Mouse (Mus musculus) myocyte (in vitro differentiated cells): ENCODE data around the gene Tbc1d23.

Experiments
- CEBPB ChIP-seq: IDR thresholded peaks from 2 replicates; pipeline ENCODE4 v1.6.1; 2011; ENCODE audit warnings: mild to moderate bottlenecking, moderate library complexity; ENCODE audit not compliant: poor library complexity, insufficient read depth, severe bottlenecking
- E2F4 ChIP-seq: IDR thresholded peaks from one replicate; pipeline ENCODE4 v1.6.1; 2011; ENCODE audit warnings: mild to moderate bottlenecking, control low read depth, moderate library complexity; ENCODE audit not compliant: insufficient read depth
- MAX ChIP-seq: IDR thresholded peaks from one replicate; pipeline ENCODE4 v1.6.1; 2011; ENCODE audit warnings: low read depth, mild to moderate bottlenecking, control low read depth
- MYOG ChIP-seq, 3 experiments: IDR thresholded peaks; one replicate each; pipeline ENCODE4 v1.6.1; 2011; ENCODE audit warnings: control low read depth in 2 of 3, low read depth in 2 of 3, mild to moderate bottlenecking in 2 of 3; ENCODE audit not compliant: insufficient read length in 2 of 3, control insufficient read depth in 1 of 3, insufficient read depth in 1 of 3
- POLR2A ChIP-seq: IDR thresholded peaks from one replicate; pipeline ENCODE4 v1.6.1; 2011; ENCODE audit warnings: low read depth, mild to moderate bottlenecking, control low read depth, moderate library complexity; ENCODE audit not compliant: insufficient read length
- TCF12 ChIP-seq: IDR thresholded peaks from one replicate; pipeline ENCODE4 v1.6.1; 2011; ENCODE audit warnings: mild to moderate bottlenecking, control low read depth; ENCODE audit not compliant: poor library complexity, insufficient read depth, severe bottlenecking
- USF1 ChIP-seq: IDR thresholded peaks from one replicate; pipeline ENCODE4 v1.6.1; 2011; ENCODE audit warnings: low read depth, mild to moderate bottlenecking, control low read depth, moderate library complexity

DNA sequence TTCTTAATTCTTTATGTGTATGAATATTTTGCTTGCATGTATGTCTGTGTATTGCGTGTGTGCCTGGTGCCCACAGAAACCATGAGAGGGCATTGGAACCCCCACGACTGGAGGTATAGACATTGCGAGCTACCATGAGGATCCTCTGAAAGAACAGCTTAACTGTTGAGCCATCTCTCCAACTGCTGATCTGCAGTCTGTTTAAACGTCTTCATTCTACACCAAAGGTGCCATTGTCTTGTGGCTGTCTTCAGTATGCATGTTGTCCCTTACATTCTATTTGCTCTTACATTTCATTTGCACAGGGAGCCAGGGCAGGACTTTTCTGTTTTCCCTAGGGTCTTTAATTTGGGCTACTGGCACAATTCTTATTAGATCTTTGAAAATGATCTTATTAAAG is 19.7 kb upstream of the Tbc1d23 start:
- TF ChIP-seq POLR2A (no peak), E2F4 (no peak), MYOG (IDR thresholded peaks at IDR 0.05; ENCODE audit: control insufficient read depth in 1 of 3, insufficient read depth in 1 of 3, insufficient read length in 2 of 3, low read depth in 2 of 3) (no peak), MAX (no peak), TCF12 (no peak), CEBPB (no peak), USF1 (no peak)
